Mouse (Mus musculus) lung, postnatal 0 days (tissue): ENCODE data around the gene Tmem40. TPM values are rescaled to one million over a fixed set of nuclear protein-coding genes. Genes with fewer than 3 reads are reported as not detected.

Experiments used
- ATAC-seq: fragments of 200-750 bp; cut with Nextera tagmentation; 2 replicates; pipeline ENCODE4 v1.8.0; 2017; ENCODE audit warnings: moderate library complexity
- DNase-seq: peaks from one replicate; pipeline ENCODE4 v3.0.0-alpha.2; 2016; ENCODE audit warnings: low spot score
- H3K27ac ChIP-seq: fragments of 300-500 bp; sonication (generic); 2 replicates; pipeline ENCODE4 v1.5.1; 2014; ENCODE audit warnings: antibody characterized with exemption, mild to moderate bottlenecking, low read length, mixed read lengths
- H3K27me3 ChIP-seq: fragments of 300-500 bp; sonication (generic); replicated peaks from 2 replicates; pipeline ENCODE4 v1.6.1; 2014; ENCODE audit warnings: low read length, mixed read lengths; ENCODE audit not compliant: insufficient read depth
- H3K36me3 ChIP-seq: fragments of 300-500 bp; sonication (generic); 2 replicates; pipeline ENCODE4 v1.6.1; 2014; ENCODE audit warnings: low read length, mixed read lengths; ENCODE audit not compliant: insufficient read depth
- H3K4me1 ChIP-seq: fragments of 300-500 bp; sonication (generic); 2 replicates; pipeline ENCODE4 v1.6.1; 2014; ENCODE audit warnings: antibody characterized with exemption, low read depth, low read length, mixed read lengths; ENCODE audit not compliant: insufficient read depth
- H3K4me2 ChIP-seq: fragments of 300-500 bp; sonication (generic); replicated peaks from 2 replicates; pipeline ENCODE4 v1.6.1; 2014; ENCODE audit warnings: low read depth, mild to moderate bottlenecking, low read length, moderate library complexity, mixed read lengths
- H3K4me3 ChIP-seq: fragments of 300-500 bp; sonication (generic); 2 replicates; pipeline ENCODE4 v1.5.1; 2014; ENCODE audit warnings: low read depth, low read length
- H3K9ac ChIP-seq: fragments of 300-500 bp; sonication (generic); replicated peaks from 2 replicates; pipeline ENCODE4 v1.6.1; 2014; ENCODE audit warnings: low read depth, mild to moderate bottlenecking
- H3K9me3 ChIP-seq: fragments of 300-500 bp; sonication (generic); 2 replicates; pipeline ENCODE4 v1.6.1; 2016; ENCODE audit warnings: low read length, mixed read lengths
- CTCF ChIP-seq: IDR thresholded peaks from 2 replicates; pipeline ENCODE4 v1.5.1; 2016; ENCODE audit warnings: antibody characterized with exemption, mild to moderate bottlenecking
- EP300 ChIP-seq: IDR thresholded peaks from 2 replicates; pipeline ENCODE4 v1.6.1; 2016; ENCODE audit warnings: antibody characterized with exemption, mild to moderate bottlenecking, control low read depth
- WGBS: fragments of 180-500 bp; shearing (Covaris S2); extraction: QIAGEN DNeasy Blood & Tissue Kit; methylation state at CpG from one replicate; pipeline ENCODE4 v1.1.7; 2014; 5-methylcytosine and 5-hydroxymethylcytosine counted together
- polyA plus RNA-seq: library from polyadenylated mRNA; unstranded; fragments of >200 nt; fragmentation: Nextera tagmentation; extraction: Ambion mirVana; gene quantifications from 2 replicates; pipeline ENCODE4 v1.2.1, GENCODE M21; 2015

Tmem40 gene
- polyA plus RNA-seq, 1 experiment from 2014 or later: 5.5 TPM

GRCm38 (mm10) chr6:115727570-115727969 lies 34.6 kb downstream of the Tmem40 start:
- 75% methylated on average over 2 of the region's 2 CpGs for WGBS

GRCm38 (mm10) chr6:115727108-115727507 lies 35.1 kb downstream of the Tmem40 start:
- no peak overlapping the region for H3K27ac ChIP-seq
- no peaks in the 10 kb centered on the region for H3K27me3 ChIP-seq
- peak; percentile 6 for DNase-seq
- WGBS: 78% methylated on average over 1 of the region's 1 CpGs
- no peak for ATAC-seq
- no peak overlapping the region for H3K9ac ChIP-seq
- H3K9me3 ChIP-seq: no peaks in the 10 kb centered on the region
- no peaks in the 10 kb centered on the region for H3K36me3 ChIP-seq
- H3K4me3 ChIP-seq: no peak overlapping the region
- no peaks in the 10 kb centered on the region; the same call in 1 of the 2 replicates for H3K4me1 ChIP-seq
- H3K4me2 ChIP-seq: no peak overlapping the region
- TF ChIP-seq CTCF (peak; percentile 77), EP300 (no peak)

More at GRCm38 (mm10) chr6:115727570-115727969, 34.6 kb downstream of the Tmem40 start:
- no peak overlapping the region for H3K4me2 ChIP-seq
- H3K4me1 ChIP-seq: no peaks in the 10 kb centered on the region; the same call in 1 of the 2 replicates
- DNase-seq (no peak), ATAC-seq (no peak)
- H3K27ac ChIP-seq: no peak overlapping the region
- H3K27me3 ChIP-seq: no peaks in the 10 kb centered on the region
- no peaks in the 10 kb centered on the region for H3K9me3 ChIP-seq
- no peaks in the 10 kb centered on the region for H3K36me3 ChIP-seq
- no peak for TF ChIP-seq EP300
- no peak for TF ChIP-seq CTCF
- no peak overlapping the region for H3K9ac ChIP-seq
- no peak overlapping the region for H3K4me3 ChIP-seq

GRCm38 (mm10) chr6:115722246-115722645 lies 40.0 kb downstream of the Tmem40 start:
- Histone ChIP-seq H3K27ac (no peak overlapping the region), H3K4me3 (no peak overlapping the region), H3K9me3 (no peaks in the 10 kb centered on the region), H3K4me1 (no peaks in the 10 kb centered on the region), H3K27me3 (no peaks in the 10 kb centered on the region), H3K4me2 (no peak overlapping the region), H3K9ac (no peak overlapping the region), H3K36me3 (no peaks in the 10 kb centered on the region)
- ATAC-seq: peak; percentile 27; the same call in 1 of the 2 replicates
- DNase-seq: peak; percentile 58
- TF ChIP-seq CTCF (no peak), EP300 (peak; percentile 38; the same call in 1 of the 2 replicates)
- WGBS: 56% methylated on average over 5 of the region's 5 CpGs

GRCm38 (mm10) chr6:115717715-115718558 lies 44.3 kb downstream of the Tmem40 start:
- H3K4me2 ChIP-seq: peak overlapping the region; percentile 51
- H3K9ac ChIP-seq: no peak overlapping the region; the same call in 1 of the 2 replicates
- H3K36me3 ChIP-seq: no peaks in the 10 kb centered on the region
- H3K27ac ChIP-seq: peak overlapping the region; percentile 84
- TF ChIP-seq CTCF (peak; percentile 63), EP300 (no peak; the same call in 1 of the 2 replicates)
- H3K9me3 ChIP-seq: no peaks in the 10 kb centered on the region
- no peaks in the 10 kb centered on the region for H3K4me1 ChIP-seq
- WGBS: 2% methylated on average over 15 of the region's 15 CpGs
- DNase-seq (peak; percentile 95), ATAC-seq (peak; percentile 96)
- no peaks in the 10 kb centered on the region for H3K27me3 ChIP-seq
- peak overlapping the region; percentile 17; the same call in 1 of the 2 replicates for H3K4me3 ChIP-seq

- ATAC-seq (peak; percentile 43), DNase-seq (peak; percentile 59)
- no peaks in the 10 kb centered on the region for H3K9me3 ChIP-seq
- peak overlapping the region; percentile 22; the same call in 1 of the 2 replicates for H3K4me2 ChIP-seq
- H3K27me3 ChIP-seq: no peaks in the 10 kb centered on the region
- WGBS: 16% methylated on average over 8 of the region's 8 CpGs
- no peak overlapping the region for H3K4me3 ChIP-seq
- H3K36me3 ChIP-seq: no peaks in the 10 kb centered on the region
- no peak overlapping the region for H3K9ac ChIP-seq
- no peaks in the 10 kb centered on the region for H3K4me1 ChIP-seq
- TF ChIP-seq CTCF: no peak
- no peak for TF ChIP-seq EP300
- peak overlapping the region; percentile 84 for H3K27ac ChIP-seq
Observed at GRCm38 (mm10) chr6:115717101-115717652, 45.0 kb downstream of the Tmem40 start.

- Histone ChIP-seq H3K9me3 (no peaks in the 10 kb centered on the region), H3K9ac (no peak overlapping the region), H3K36me3 (no peaks in the 10 kb centered on the region), H3K27ac (no peak overlapping the region), H3K4me1 (no peaks in the 10 kb centered on the region), H3K4me2 (no peak overlapping the region), H3K27me3 (no peaks in the 10 kb centered on the region), H3K4me3 (no peak overlapping the region)
- DNase-seq (no peak), ATAC-seq (no peak)
- TF ChIP-seq CTCF (no peak), EP300 (no peak)
- WGBS: 81% methylated on average over 2 of the region's 3 CpGs
Observed at GRCm38 (mm10) chr6:115711261-115711660, 50.9 kb downstream of the Tmem40 start.
